Mouse (Mus musculus): ENCODE results near the gene Pik3ap1. TPM values are rescaled to one million over a fixed set of nuclear protein-coding genes. Genes with fewer than 3 reads are reported as not detected.

The Pik3ap1 gene
- polyA plus RNA-seq, 1 experiment: not detected

GRCm38 (mm10) chr19:41348161-41348560, 36.7 kb downstream of the Pik3ap1 start:
- Histone ChIP-seq H3K4me2 (ENCODE audit: low read depth) (no peak overlapping the region), H3ac (ENCODE audit: control insufficient read depth, insufficient read length) (no peak overlapping the region), H3K27me3 (ENCODE audit: control insufficient read depth, insufficient read depth, insufficient read length) (peaks cover 11% of the 10 kb centered on the region), H3K36me3 (ENCODE audit: control insufficient read depth, insufficient read depth) (no peaks in the 10 kb centered on the region), H3K4me3 (no peak overlapping the region), H3K79me2 (ENCODE audit: control insufficient read depth, insufficient read depth) (no peaks in the 10 kb centered on the region)
- TF ChIP-seq MAX (IDR thresholded peaks at IDR 0.05; ENCODE audit: low read depth) (no peak), REST (IDR thresholded peaks at IDR 0.05; ENCODE audit: insufficient read depth, insufficient read length) (no peak), POLR2AphosphoS2 (IDR thresholded peaks at IDR 0.05; ENCODE audit: insufficient read length, low read depth) (no peak), MYOG (IDR thresholded peaks at IDR 0.05; ENCODE audit: control insufficient read depth in 1 of 3, insufficient read depth in 1 of 3, insufficient read length in 2 of 3, low read depth in 2 of 3) (no peak), CEBPB (IDR thresholded peaks at IDR 0.05; ENCODE audit: insufficient read depth, poor library complexity, severe bottlenecking) (no peak), E2F4 (IDR thresholded peaks at IDR 0.05; ENCODE audit: insufficient read depth) (no peak)

- TF ChIP-seq POLR2A (IDR thresholded peaks at IDR 0.05; ENCODE audit: insufficient read length, low read depth) (no peak), MYOD1 (IDR thresholded peaks at IDR 0.05; ENCODE audit: control insufficient read depth in 1 of 3, insufficient read length in 2 of 3, low read depth in 2 of 3) (no peak), E2F4 (IDR thresholded peaks at IDR 0.05; ENCODE audit: insufficient read depth) (no peak), POLR2AphosphoS2 (IDR thresholded peaks at IDR 0.05; ENCODE audit: insufficient read length, low read depth) (no peak), USF1 (IDR thresholded peaks at IDR 0.05; ENCODE audit: low read depth) (no peak), TCF12 (IDR thresholded peaks at IDR 0.05; ENCODE audit: insufficient read depth, poor library complexity, severe bottlenecking) (no peak), MYOG (IDR thresholded peaks at IDR 0.05; ENCODE audit: control insufficient read depth in 1 of 3, insufficient read depth in 1 of 3, insufficient read length in 2 of 3, low read depth in 2 of 3) (no peak), CEBPB (IDR thresholded peaks at IDR 0.05; ENCODE audit: insufficient read depth, poor library complexity, severe bottlenecking) (no peak), SRF (IDR thresholded peaks at IDR 0.05; ENCODE audit: control insufficient read depth, insufficient read length, low read depth) (no peak), MAX (IDR thresholded peaks at IDR 0.05; ENCODE audit: low read depth) (no peak), REST (IDR thresholded peaks at IDR 0.05; ENCODE audit: insufficient read depth, insufficient read length) (no peak), TCF3 (IDR thresholded peaks at IDR 0.05; ENCODE audit: insufficient read length, low read depth) (no peak)
- Histone ChIP-seq H3K27me3 (ENCODE audit: control insufficient read depth, insufficient read depth, insufficient read length) (peaks cover 18% of the 10 kb centered on the region), H3K36me3 (ENCODE audit: control insufficient read depth, insufficient read depth) (no peaks in the 10 kb centered on the region)
These were observed 37.6 kb downstream of the Pik3ap1 start for GRCm38 (mm10) chr19:41347326-41347725.

GRCm38 (mm10) chr19:41346099-41346850, 38.6 kb downstream of the Pik3ap1 start:
- TF ChIP-seq MYOD1 (IDR thresholded peaks at IDR 0.05; ENCODE audit: control insufficient read depth in 1 of 3, insufficient read length in 2 of 3, low read depth in 2 of 3): no peak
- TF ChIP-seq MYOG (IDR thresholded peaks at IDR 0.05; ENCODE audit: control insufficient read depth in 1 of 3, insufficient read depth in 1 of 3, insufficient read length in 2 of 3, low read depth in 2 of 3): no peak
- no peak for TF ChIP-seq SRF (IDR thresholded peaks at IDR 0.05; ENCODE audit: control insufficient read depth, insufficient read length, low read depth)
- no peak for TF ChIP-seq POLR2A (IDR thresholded peaks at IDR 0.05; ENCODE audit: insufficient read length, low read depth)
- TF ChIP-seq CEBPB (IDR thresholded peaks at IDR 0.05; ENCODE audit: insufficient read depth, poor library complexity, severe bottlenecking): no peak
- no peak for TF ChIP-seq USF1 (IDR thresholded peaks at IDR 0.05; ENCODE audit: low read depth)
- no peak for TF ChIP-seq E2F4 (IDR thresholded peaks at IDR 0.05; ENCODE audit: insufficient read depth)
- TF ChIP-seq MAX (IDR thresholded peaks at IDR 0.05; ENCODE audit: low read depth): no peak
- no peak for TF ChIP-seq TCF12 (IDR thresholded peaks at IDR 0.05; ENCODE audit: insufficient read depth, poor library complexity, severe bottlenecking)
- no peak for TF ChIP-seq POLR2AphosphoS2 (IDR thresholded peaks at IDR 0.05; ENCODE audit: insufficient read length, low read depth)
- no peak for TF ChIP-seq TCF3 (IDR thresholded peaks at IDR 0.05; ENCODE audit: insufficient read length, low read depth)
- no peak for TF ChIP-seq REST (IDR thresholded peaks at IDR 0.05; ENCODE audit: insufficient read depth, insufficient read length)
- no peaks in the 10 kb centered on the region for H3K36me3 ChIP-seq (ENCODE audit: control insufficient read depth, insufficient read depth)
- H3K79me2 ChIP-seq (ENCODE audit: control insufficient read depth, insufficient read depth): no peaks in the 10 kb centered on the region
- H3K4me3 ChIP-seq: no peak overlapping the region
- no peak overlapping the region for H3K4me2 ChIP-seq (ENCODE audit: low read depth)
- no peak overlapping the region for H3ac ChIP-seq (ENCODE audit: control insufficient read depth, insufficient read length)
- H3K27me3 ChIP-seq (ENCODE audit: control insufficient read depth, insufficient read depth, insufficient read length): peaks cover 23% of the 10 kb centered on the region

More at GRCm38 (mm10) chr19:41347326-41347725, 37.6 kb downstream of the Pik3ap1 start:
- H3ac ChIP-seq (ENCODE audit: control insufficient read depth, insufficient read length): no peak overlapping the region
- H3K4me3 ChIP-seq: no peak overlapping the region
- no peaks in the 10 kb centered on the region for H3K79me2 ChIP-seq (ENCODE audit: control insufficient read depth, insufficient read depth)
- H3K4me2 ChIP-seq (ENCODE audit: low read depth): no peak overlapping the region

- no peak overlapping the region for H3ac ChIP-seq (ENCODE audit: control insufficient read depth, insufficient read length)
These were observed 39.7 kb downstream of the Pik3ap1 start for GRCm38 (mm10) chr19:41345028-41345741.

More at GRCm38 (mm10) chr19:41345028-41345741, 39.7 kb downstream of the Pik3ap1 start:
- TF ChIP-seq REST (IDR thresholded peaks at IDR 0.05; ENCODE audit: insufficient read depth, insufficient read length): no peak
- TF ChIP-seq MAX (IDR thresholded peaks at IDR 0.05; ENCODE audit: low read depth): no peak
- H3K36me3 ChIP-seq (ENCODE audit: control insufficient read depth, insufficient read depth): no peaks in the 10 kb centered on the region
- no peak overlapping the region for H3K4me3 ChIP-seq
- peaks cover 15% of the 10 kb centered on the region for H3K27me3 ChIP-seq (ENCODE audit: control insufficient read depth, insufficient read depth, insufficient read length)
- H3K4me2 ChIP-seq (ENCODE audit: low read depth): peak overlapping the region; percentile 42
- no peaks in the 10 kb centered on the region for H3K79me2 ChIP-seq (ENCODE audit: control insufficient read depth, insufficient read depth)
